Comparison of ENCODE assay signal across 8 mouse cellular contexts in genomic region chr3:98013401-98014281, GRCm38 (mm10). TPM values are rescaled to one million over a fixed set of nuclear protein-coding genes. Genes with fewer than 3 reads are reported as not detected.
DNase-seq lines count a peak whose midpoint lies in the region; ATAC-seq and TF ChIP-seq lines count a peak whose summit lies in the region.

TSS of gene Notch2 (plus strand) at chr3:98013527.

- H3K9me3 ChIP-seq in embryonic facial prominence, embryonic 15.5 days (replicated peaks) = no peaks in the 10 kb centered on the region
- no peaks in the 10 kb centered on the region for H3K9me3 ChIP-seq in kidney, embryonic 15.5 days (replicated peaks)

- H3K4me3 ChIP-seq in bone marrow, adult 2 months (replicated peaks; ENCODE audit: control insufficient read depth, low read depth, low read length) = peak within 1 kb of the TSS; percentile 96
- H3K4me3 ChIP-seq in embryonic facial prominence, embryonic 15.5 days (replicated peaks) = peak within 1 kb of the TSS; percentile 96
- peak within 1 kb of the TSS; percentile 97 for H3K4me3 ChIP-seq in kidney, embryonic 15.5 days (replicated peaks)

- peak within 1 kb of the TSS; percentile 58 for H3K4me2 ChIP-seq in embryonic facial prominence, embryonic 15.5 days (replicated peaks)
- H3K4me2 ChIP-seq in kidney, embryonic 15.5 days = peak within 1 kb of the TSS; percentile 64

- H3K27me3 ChIP-seq in embryonic facial prominence, embryonic 15.5 days = no peaks in the 10 kb centered on the region
- H3K27me3 ChIP-seq in kidney, embryonic 15.5 days = no peaks in the 10 kb centered on the region

- under 1% methylated on average over 95 of the region's 95 CpGs for WGBS in bone marrow, adult 2 months
- under 1% methylated on average over 95 of the region's 95 CpGs for WGBS in embryonic facial prominence, embryonic 15.5 days
- under 1% methylated on average over 95 of the region's 95 CpGs for WGBS in kidney, embryonic 15.5 days

- peak within 1 kb of the TSS; percentile 96 for H3K9ac ChIP-seq in embryonic facial prominence, embryonic 15.5 days
- H3K9ac ChIP-seq in kidney, embryonic 15.5 days = peak within 1 kb of the TSS; percentile 99

- TF ChIP-seq CTCF in bone marrow, adult 2 months (IDR thresholded peaks at IDR 0.05; ENCODE audit: control insufficient read depth, insufficient read depth, low read length) = no peak

- H3K27ac ChIP-seq in bone marrow, adult 2 months (ENCODE audit: control insufficient read depth, insufficient read depth, low read depth, low read length, poor library complexity) = peak within 1 kb of the TSS; percentile 93
- peak within 1 kb of the TSS; percentile 99 for H3K27ac ChIP-seq in embryonic facial prominence, embryonic 15.5 days (replicated peaks)
- peak within 1 kb of the TSS; percentile 97 for H3K27ac ChIP-seq in kidney, embryonic 15.5 days

- H3K36me3 ChIP-seq in embryonic facial prominence, embryonic 15.5 days = no peaks in the 10 kb centered on the region
- no peaks in the 10 kb centered on the region for H3K36me3 ChIP-seq in kidney, embryonic 15.5 days

- DNase-seq in 416B (ENCODE audit: low read depth) (peak; percentile 92), liver (peak; percentile 95)
- peak; percentile 95 for DNase-seq in heart, adult 9 months (ENCODE audit: low spot score in 2 of 2)
- peak; percentile 97 to 99 for DNase-seq in spleen, postnatal 4 days (ENCODE audit: low spot score in 2 of 2)

- TF ChIP-seq POLR2A in bone marrow, adult 2 months (IDR thresholded peaks at IDR 0.05; ENCODE audit: borderline replicate concordance, control insufficient read depth, low read depth, low read length) = peak; percentile 90; the same call in 1 of the 2 replicates

- ATAC-seq in embryonic facial prominence, embryonic 15.5 days (ENCODE audit: insufficient number of reproducible peaks, low FRiP score, low TSS enrichment, low read depth) = peak; percentile 91
- ATAC-seq in kidney, embryonic 15.5 days (replicated peaks; ENCODE audit: low FRiP score) = peak; percentile 91
- ATAC-seq in monocyte, adult 5-6 weeks (replicated peaks; ENCODE audit: insufficient number of reproducible peaks, low FRiP score, low TSS enrichment, poor library complexity, severe bottlenecking) = no peak

- peaks cover 3% of the 10 kb centered on the region for H3K4me1 ChIP-seq in bone marrow, adult 2 months (ENCODE audit: control insufficient read depth, insufficient read depth, low read length)
- peaks cover 40% of the 10 kb centered on the region for H3K4me1 ChIP-seq in embryonic facial prominence, embryonic 15.5 days
- H3K4me1 ChIP-seq in kidney, embryonic 15.5 days = peaks cover 47% of the 10 kb centered on the region

RNA-seq across cellular contexts. Expression of gene Notch2, which starts in this region (rescaled TPM):
- 10.0 and 22.9 TPM in 2 replicates for polyA plus RNA-seq in bone marrow, adult 2 months (2011; ENCODE audit: insufficient read depth, insufficient read length, low replicate concordance, missing spikeins)
- polyA plus RNA-seq in embryonic facial prominence, embryonic 15.5 days (2015; fragmentation: Nextera tagmentation; extraction: Ambion mirVana) = 30.6 and 31.8 TPM in 2 replicates
- polyA plus RNA-seq in kidney, embryonic 15.5 days (2015; fragmentation: Nextera tagmentation; extraction: Ambion mirVana) = 33.1 and 33.8 TPM in 2 replicates
- total RNA-seq in monocyte, adult 5-6 weeks (2017) = 127 to 158 TPM (median 135 TPM) in 3 replicates
